Mouse (Mus musculus) kidney, postnatal 10 days (tissue): Measurements from ENCODE around the gene Dnajb1.
"Not testable (repeated sequence)": the region's sequence is repeated elsewhere in the genome, so short reads cannot be mapped to it uniquely, and the experiment has no call there.

Experiments used
- DNase-seq: peaks from one replicate; pipeline ENCODE4 v3.0.0; 2021; ENCODE audit warnings: mixed read lengths

Gene Dnajb1

GRCm38 (mm10) chr8:83607661-83608397 lies at the start of gene Dnajb1, which contains the start of gene Tecr:
Gene Dnajb1, plus strand, starts transcription at chr8:83608193.
Gene Tecr, minus strand, starts transcription at chr8:83607971.
- DNase-seq: peak; percentile 100

GRCm38 (mm10) chr8:83562669-83563068 lies 45.3 kb upstream of the Dnajb1 start:
- no peak for DNase-seq

- no peak for DNase-seq
Measured at GRCm38 (mm10) chr8:83563246-83563645, 44.7 kb upstream of the Dnajb1 start.

- DNase-seq: no peak
Measured at GRCm38 (mm10) chr8:83565731-83566375, 42.1 kb upstream of the Dnajb1 start.

- DNase-seq: peak; percentile 98
Measured at GRCm38 (mm10) chr8:83566469-83567395, 41.3 kb upstream of the Dnajb1 start, which contains the start of gene Ndufb7. Gene Ndufb7, plus strand, starts transcription at chr8:83566671.

GRCm38 (mm10) chr8:83567668-83568067 lies 40.3 kb upstream of the Dnajb1 start:
- DNase-seq: peak; percentile 6

- DNase-seq: peak; percentile 7
Measured at GRCm38 (mm10) chr8:83568128-83568527, 39.9 kb upstream of the Dnajb1 start.

- DNase-seq: no peak
Measured at GRCm38 (mm10) chr8:83568755-83569154, 39.2 kb upstream of the Dnajb1 start.

DNA sequence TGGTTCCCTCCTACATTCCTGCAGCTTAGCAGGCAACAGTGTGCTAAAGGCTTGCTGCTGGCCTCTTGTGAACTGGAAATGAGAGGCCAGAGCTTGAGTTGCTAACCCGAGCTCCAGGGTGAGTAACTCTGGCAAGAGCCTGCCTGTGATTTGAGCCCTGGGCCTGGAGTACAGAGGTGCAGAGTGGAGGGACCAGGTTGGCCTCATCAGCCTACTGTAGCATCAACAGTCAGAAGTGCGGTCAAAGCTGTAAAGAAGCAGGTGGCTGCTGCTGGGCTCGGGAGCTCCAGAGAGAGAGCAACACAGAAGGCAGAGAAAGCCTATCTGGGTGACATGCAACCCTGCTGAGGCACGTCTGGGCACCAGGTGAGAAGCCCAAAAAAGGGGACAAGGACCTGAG lies 38.8 kb upstream of the Dnajb1 start:
- no peak for DNase-seq

DNA sequence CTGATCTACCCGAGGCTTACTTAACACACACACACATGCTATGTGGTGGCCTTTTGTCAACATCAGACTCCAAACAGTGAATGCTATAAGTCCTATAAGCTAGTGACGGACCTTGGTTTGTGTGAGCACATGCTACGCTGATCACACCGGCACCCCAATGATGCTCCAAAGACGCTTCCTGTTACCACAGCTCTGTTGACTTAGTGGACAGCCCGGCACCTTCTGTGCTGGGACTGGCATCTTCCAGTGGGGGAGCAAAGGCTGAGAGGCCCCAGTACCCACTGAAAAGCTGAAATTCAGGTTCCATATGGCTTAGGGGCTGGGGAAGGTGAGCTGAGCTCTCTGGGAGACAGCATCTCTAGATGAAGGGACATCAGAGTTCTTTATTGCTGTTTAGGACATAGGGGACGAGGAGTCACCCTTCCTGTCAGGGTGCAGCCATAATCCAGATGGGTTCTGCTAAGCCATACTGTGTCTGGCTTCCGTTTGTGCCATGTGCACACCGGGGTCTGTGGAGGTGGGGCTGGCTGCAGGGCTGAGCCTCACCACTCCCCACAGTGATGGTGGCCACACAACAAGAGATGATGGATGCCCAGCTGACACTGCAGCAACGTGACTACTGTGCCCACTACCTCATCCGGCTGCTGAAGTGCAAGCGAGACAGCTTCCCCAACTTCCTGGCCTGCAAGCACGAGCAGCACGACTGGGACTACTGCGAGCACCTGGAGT lies 37.6 kb upstream of the Dnajb1 start:
- DNase-seq: no peak

GRCm38 (mm10) chr8:83571001-83571340 lies 37.0 kb upstream of the Dnajb1 start:
- not testable (repeated sequence) for DNase-seq

DNA sequence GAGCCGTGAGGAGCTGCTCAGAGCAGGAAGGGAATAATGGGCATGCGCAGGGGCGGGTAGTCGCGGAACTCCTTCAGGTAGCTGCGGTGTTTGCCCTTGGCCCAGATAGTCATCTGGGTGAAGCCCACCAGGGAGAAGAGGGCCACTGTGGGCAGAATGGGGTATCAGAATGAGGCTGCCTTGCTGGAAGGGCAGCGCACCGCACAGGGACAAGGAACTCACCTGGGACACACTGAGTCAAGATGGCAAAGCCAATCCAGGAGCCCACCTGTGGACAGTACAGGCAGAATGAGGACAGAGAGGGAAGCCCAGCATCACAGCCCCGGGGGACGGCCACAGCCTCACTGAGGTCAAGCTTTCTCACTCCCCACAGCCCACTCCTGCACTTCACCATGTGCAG lies 36.2 kb upstream of the Dnajb1 start:
- DNase-seq: peak; percentile 8

GRCm38 (mm10) chr8:83572246-83572812 lies 35.7 kb upstream of the Dnajb1 start:
- no peak for DNase-seq

- peak; percentile 50 for DNase-seq
Measured at GRCm38 (mm10) chr8:83573140-83573875, 34.7 kb upstream of the Dnajb1 start.

- DNase-seq: no peak
Measured at GRCm38 (mm10) chr8:83574631-83575315, 33.2 kb upstream of the Dnajb1 start.

- no peak for DNase-seq
Measured at GRCm38 (mm10) chr8:83575561-83576515, 32.2 kb upstream of the Dnajb1 start.

DNA sequence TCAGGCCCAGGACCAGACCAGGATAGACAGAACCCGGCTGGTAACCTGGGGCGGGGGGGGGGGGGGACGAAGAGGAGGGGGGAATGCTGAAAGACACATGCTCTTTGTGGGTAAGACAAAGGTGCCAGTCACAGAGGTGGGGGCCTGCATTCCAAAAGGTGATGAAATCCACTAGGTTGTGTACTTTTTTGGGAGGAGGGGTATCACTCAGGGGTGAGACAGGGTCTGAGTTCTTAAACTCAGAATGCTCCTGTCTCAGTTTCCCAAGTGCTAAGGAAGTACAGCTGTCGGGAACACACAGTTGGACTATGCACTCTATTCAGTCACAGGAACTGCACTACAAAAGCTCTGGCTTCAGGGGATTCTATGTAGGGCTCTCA lies 31.5 kb upstream of the Dnajb1 start:
- DNase-seq: no peak

DNA sequence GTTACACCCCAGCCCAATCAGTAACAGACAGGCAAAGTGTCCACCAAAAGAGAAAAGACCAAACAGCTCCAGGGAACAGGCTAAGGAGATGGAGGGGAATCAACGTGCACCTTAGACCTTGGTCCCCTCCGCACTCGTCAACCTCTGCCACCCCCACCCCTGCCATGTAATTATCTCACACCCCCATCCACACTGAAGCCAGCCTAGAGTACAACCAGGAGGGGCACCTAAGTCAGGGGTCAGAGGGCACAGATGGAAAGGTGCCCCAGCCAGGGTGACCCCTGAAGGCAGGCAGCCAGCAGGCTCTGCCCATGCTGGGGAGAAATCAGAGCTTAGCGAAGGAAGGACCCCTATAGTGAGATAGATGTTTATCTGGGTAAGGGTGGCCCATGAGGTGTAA lies 31.1 kb upstream of the Dnajb1 start:
- DNase-seq: no peak

GRCm38 (mm10) chr8:83577384-83577791 lies 30.6 kb upstream of the Dnajb1 start:
- DNase-seq: peak; percentile 22
